21 mouse cellular contexts compared by ENCODE assay signal in genomic region chr12:99334026-99334425, GRCm38 (mm10).
DNase-seq lines count a peak whose midpoint lies in the region; ATAC-seq and TF ChIP-seq lines count a peak whose summit lies in the region.
"Had no signal": no experiment of that assay in that cellular context is flagged by ENCODE, and none has a peak within 500 bp of the region (broad histone marks: within the 10 kb centered on the region; RNA-seq: fewer than 3 reads in every experiment).

No protein-coding gene starts in this region.

- ATAC-seq in forebrain, postnatal 0 days = no peak
- no peak for ATAC-seq in hindbrain, embryonic 13.5 days (ENCODE audit: low FRiP score)
- no peak for ATAC-seq in midbrain, embryonic 16.5 days
- ATAC-seq: inflammation-experienced regulatory T-cells, adult 6 months; liver, embryonic 12.5 days had no signal

- H3K9me3 ChIP-seq in forebrain, embryonic 10.5 days = no peaks in the 10 kb centered on the region
- H3K9me3 ChIP-seq in forebrain, postnatal 0 days (ENCODE audit: low read length) = no peaks in the 10 kb centered on the region
- H3K9me3 ChIP-seq in hindbrain, embryonic 13.5 days = no peaks in the 10 kb centered on the region
- no peaks in the 10 kb centered on the region for H3K9me3 ChIP-seq in midbrain, embryonic 16.5 days (replicated peaks; ENCODE audit: control insufficient read depth, low read length, poor library complexity, severe bottlenecking)
- H3K9me3 ChIP-seq: heart, embryonic 13.5 days; liver, embryonic 12.5 days had no signal

- TF ChIP-seq CTCF in forebrain, postnatal 0 days (IDR thresholded peaks at IDR 0.05; ENCODE audit: low read depth) = no peak
- TF ChIP-seq CTCF in thymus, adult 2 months (IDR thresholded peaks at IDR 0.05; ENCODE audit: borderline replicate concordance, control insufficient read depth, extremely low read depth, insufficient read depth, low read length, poor library complexity) = no peak

- H3K36me3 ChIP-seq in forebrain, embryonic 10.5 days (replicated peaks) = peaks cover 30% of the 10 kb centered on the region
- H3K36me3 ChIP-seq in forebrain, postnatal 0 days (ENCODE audit: insufficient read depth) = no peaks in the 10 kb centered on the region; the same call in 1 of the 2 replicates
- no peaks in the 10 kb centered on the region for H3K36me3 ChIP-seq in thymus, adult 2 months (ENCODE audit: control insufficient read depth, insufficient read depth, low read length)
- no peaks in the 10 kb centered on the region; the same call in 1 of the 2 replicates for H3K36me3 ChIP-seq in hindbrain, embryonic 13.5 days
- H3K36me3 ChIP-seq in midbrain, embryonic 16.5 days (ENCODE audit: control insufficient read depth, insufficient read depth, low read length) = no peaks in the 10 kb centered on the region
- H3K36me3 ChIP-seq: liver, embryonic 12.5 days had no signal

- H3K4me1 ChIP-seq in forebrain, embryonic 10.5 days = peaks cover 82% of the 10 kb centered on the region
- peaks cover 45% of the 10 kb centered on the region for H3K4me1 ChIP-seq in forebrain, postnatal 0 days (ENCODE audit: insufficient read depth)
- H3K4me1 ChIP-seq in thymus, adult 2 months (replicated peaks; ENCODE audit: control insufficient read depth, insufficient read depth, low read length) = peaks cover 51% of the 10 kb centered on the region
- peaks cover 90% of the 10 kb centered on the region for H3K4me1 ChIP-seq in hindbrain, embryonic 13.5 days (replicated peaks)
- H3K4me1 ChIP-seq in midbrain, embryonic 16.5 days (ENCODE audit: control insufficient read depth, insufficient read depth, low read length) = peaks cover 59% of the 10 kb centered on the region

- peaks cover 26% of the 10 kb centered on the region for H3K27me3 ChIP-seq in forebrain, embryonic 10.5 days (ENCODE audit: poor library complexity, severe bottlenecking)
- no peaks in the 10 kb centered on the region for H3K27me3 ChIP-seq in forebrain, postnatal 0 days (ENCODE audit: insufficient read depth, low read length)
- no peaks in the 10 kb centered on the region for H3K27me3 ChIP-seq in thymus, adult 2 months (ENCODE audit: control insufficient read depth, insufficient read depth, low read length)
- H3K27me3 ChIP-seq in hindbrain, embryonic 13.5 days = no peaks in the 10 kb centered on the region
- no peaks in the 10 kb centered on the region for H3K27me3 ChIP-seq in midbrain, embryonic 16.5 days (ENCODE audit: control insufficient read depth, insufficient read depth, low read depth, low read length)
- H3K27me3 ChIP-seq: CH12.LX; heart, embryonic 13.5 days; liver, embryonic 12.5 days had no signal

- H3K4me3 ChIP-seq in forebrain, embryonic 10.5 days = no peak overlapping the region
- H3K4me3 ChIP-seq in forebrain, postnatal 0 days (ENCODE audit: low read depth, low read length) = no peak overlapping the region
- H3K4me3 ChIP-seq in thymus, adult 2 months (ENCODE audit: control insufficient read depth, insufficient read depth, low read length) = no peak overlapping the region
- no peak overlapping the region for H3K4me3 ChIP-seq in hindbrain, embryonic 13.5 days
- no peak overlapping the region for H3K4me3 ChIP-seq in midbrain, embryonic 16.5 days (ENCODE audit: low read depth, low read length)
- H3K4me3 ChIP-seq: heart, embryonic 13.5 days; left cerebral cortex, adult 2 months; liver, embryonic 12.5 days had no signal

- no peak overlapping the region for H3K4me2 ChIP-seq in forebrain, postnatal 0 days (ENCODE audit: low read depth)
- H3K4me2 ChIP-seq in hindbrain, embryonic 13.5 days = no peak overlapping the region
- no peak overlapping the region for H3K4me2 ChIP-seq in midbrain, embryonic 16.5 days (ENCODE audit: low read length)
- H3K4me2 ChIP-seq: heart, embryonic 13.5 days; liver, embryonic 12.5 days had no signal

- DNase-seq in forebrain, embryonic 10.5 days (ENCODE audit: extremely low spot score, low spot score) = no peak
- no peak for DNase-seq in forebrain, postnatal 0 days
- DNase-seq in thymus, adult 2 months = no peak
- DNase-seq in thymus, postnatal 4 days = no peak
- no peak for DNase-seq in urinary bladder, postnatal 36 days (ENCODE audit: low spot score in 2 of 2)
- no peak for DNase-seq in embryo, embryonic 10 days (ENCODE audit: low spot score)
- DNase-seq: adrenal gland, postnatal 25 days; cerebellum, adult 11-12 months; kidney, adult 2 months; kidney, postnatal 25 days; layer of hippocampus, adult 9-11 months; lung, adult 2 months; lung, postnatal 4 days; right cerebral cortex, postnatal 4 days had no signal

- 91% methylated on average over 9 of the region's 9 CpGs for WGBS in forebrain, embryonic 10.5 days
- WGBS in forebrain, postnatal 0 days = 29% methylated on average over 9 of the region's 9 CpGs
- 92% methylated on average over 9 of the region's 9 CpGs for WGBS in thymus, adult 2 months
- WGBS in hindbrain, embryonic 13.5 days = 56% methylated on average over 9 of the region's 9 CpGs
- WGBS in midbrain, embryonic 16.5 days = 46% methylated on average over 9 of the region's 9 CpGs

- H3K27ac ChIP-seq in forebrain, embryonic 10.5 days = peak overlapping the region; percentile 26; the same call in 1 of the 2 replicates
- H3K27ac ChIP-seq in forebrain, postnatal 0 days (ENCODE audit: low read depth, low read length) = no peak overlapping the region; the same call in 1 of the 2 replicates
- H3K27ac ChIP-seq in thymus, adult 2 months (ENCODE audit: control insufficient read depth, insufficient read depth, low read length) = peak overlapping the region; percentile 36; the same call in 1 of the 2 replicates
- H3K27ac ChIP-seq in hindbrain, embryonic 13.5 days = peak overlapping the region; percentile 70
- H3K27ac ChIP-seq in midbrain, embryonic 16.5 days (ENCODE audit: low read length) = 0 out of 2 replicates have a peak overlapping the region, but pooled peaks have one; percentile 48
- H3K27ac ChIP-seq: heart, embryonic 13.5 days; left cerebral cortex, adult 2 months; liver, embryonic 12.5 days had no signal

- TF ChIP-seq POLR2A in thymus, adult 2 months (IDR thresholded peaks at IDR 0.05; ENCODE audit: control insufficient read depth, extremely low read depth, insufficient read depth, low read length, poor library complexity) = no peak

- no peak overlapping the region for H3K9ac ChIP-seq in forebrain, postnatal 0 days
- no peak overlapping the region for H3K9ac ChIP-seq in hindbrain, embryonic 13.5 days
- no peak overlapping the region for H3K9ac ChIP-seq in midbrain, embryonic 16.5 days (ENCODE audit: low read depth, low read length)
- H3K9ac ChIP-seq: heart, embryonic 13.5 days; liver, embryonic 12.5 days had no signal
